In genomic region chr8:104028626-104029025, GRCm38 (mm10) we compare ENCODE assay signal across 8 mouse cellular contexts.
DNase-seq lines count a peak whose midpoint lies in the region; ATAC-seq lines count a peak whose summit lies in the region.

No protein-coding gene starts in this region.

- H3K9ac ChIP-seq in intestine, embryonic 14.5 days (ENCODE audit: low read length), result no peak overlapping the region

- peak; percentile 93 for DNase-seq in adrenal gland, postnatal 10 days
- peak; percentile 80 for DNase-seq in embryo, embryonic 11.5 days (ENCODE audit: low read depth, low spot score)
- DNase-seq in gastrocnemius, postnatal 4 days (ENCODE audit: low spot score in 2 of 2), result peak; percentile 82
- DNase-seq in intestine, embryonic 14.5 days (ENCODE audit: low spot score), result peak; percentile 92
- DNase-seq in left cerebral cortex, postnatal 14 days (ENCODE audit: low spot score in 2 of 2), result peak; percentile 79 to 89
- peak; percentile 87 for DNase-seq in mesoderm, embryonic 11.5 days (ENCODE audit: low read depth, low spot score)
- peak; percentile 93 for DNase-seq in right cerebral cortex, postnatal 4 days
- DNase-seq in yolk sac, embryonic 10.5 days (ENCODE audit: low spot score), result peak; percentile 57

- WGBS in intestine, embryonic 14.5 days, result 2% methylated on average over 22 of the region's 22 CpGs

- no peaks in the 10 kb centered on the region for H3K36me3 ChIP-seq in intestine, embryonic 14.5 days (ENCODE audit: control insufficient read depth, insufficient read depth, low read length)

- H3K27me3 ChIP-seq in intestine, embryonic 14.5 days (replicated peaks; ENCODE audit: control insufficient read depth, insufficient read depth, low read length), result no peaks in the 10 kb centered on the region

- H3K4me3 ChIP-seq in intestine, embryonic 14.5 days (ENCODE audit: low read depth, low read length), result no peak overlapping the region

- intact Hi-C loops in left cerebral cortex, postnatal 14 days (cut with DNase I), result loop anchor here (5.0 to 10.0 kb wide), 6 partner anchors 174 to 1344 kb away; partner anchors contain the start of gene Cdh11

- peaks cover 3% of the 10 kb centered on the region for H3K4me1 ChIP-seq in intestine, embryonic 14.5 days (replicated peaks; ENCODE audit: control insufficient read depth, insufficient read depth, low read length)

- H3K4me2 ChIP-seq in intestine, embryonic 14.5 days (ENCODE audit: low read length), result peak overlapping the region; percentile 44

- ATAC-seq in intestine, embryonic 14.5 days (replicated peaks; ENCODE audit: low FRiP score, low TSS enrichment, low read depth), result peak; percentile 87

- H3K27ac ChIP-seq in intestine, embryonic 14.5 days (ENCODE audit: low read depth), result no peak overlapping the region

- H3K9me3 ChIP-seq in intestine, embryonic 14.5 days (ENCODE audit: control insufficient read depth, low read length), result peaks cover 13% of the 10 kb centered on the region; the same call in 1 of the 2 replicates
